Mouse (Mus musculus): ENCODE measurements at regions not wholly inside any gene's neighbourhood (a gene's known extent, or its start where the extent isn't known, plus 50 kb on each side); places are given as distances from the start of the nearest gene placed in this dataset.

GRCm38 (mm10) chr17:80785049-80785448 is 56.8 kb upstream of the Map4k3 start:
- TF ChIP-seq USF1 (IDR thresholded peaks at IDR 0.05; ENCODE audit: low read depth) (no peak), CTCF (IDR thresholded peaks at IDR 0.05; ENCODE audit: control insufficient read depth, insufficient read depth, insufficient read length) (no peak), MAX (IDR thresholded peaks at IDR 0.05) (no peak), MYOG (IDR thresholded peaks at IDR 0.05; ENCODE audit: control insufficient read depth, extremely low read depth, insufficient read length) (no peak), FOSL1 (IDR thresholded peaks at IDR 0.05; ENCODE audit: insufficient read depth, low read length, poor library complexity, severe bottlenecking) (no peak), CEBPB (IDR thresholded peaks at IDR 0.05; ENCODE audit: low read depth) (no peak), MYOD1 (IDR thresholded peaks at IDR 0.05; ENCODE audit: control insufficient read depth, insufficient read length, low read depth) (no peak)

Measured in C2C12 (cell line).